ENCODE assay signal across 17 mouse cellular contexts in the genomic region with DNA sequence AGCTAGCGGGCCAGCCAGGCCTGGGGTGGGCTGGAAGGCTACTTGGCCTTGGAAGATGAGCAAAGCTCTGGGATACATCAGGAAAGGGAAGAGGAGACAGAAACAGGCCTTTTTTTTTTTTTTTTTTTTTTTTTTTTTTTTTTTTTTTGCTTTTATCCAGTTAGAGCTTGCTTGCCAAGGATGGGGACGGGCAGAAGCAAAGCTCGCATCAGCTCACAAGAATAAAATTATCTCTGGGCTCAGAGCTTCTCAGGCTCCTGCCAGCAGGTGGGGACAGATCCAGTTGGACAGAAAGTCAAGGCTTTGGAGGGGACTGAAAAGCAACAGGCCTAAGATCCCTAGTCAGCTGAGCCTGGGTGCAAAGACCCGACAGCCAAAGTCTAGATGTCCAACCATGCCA. TPM values are rescaled to one million over a fixed set of nuclear protein-coding genes. Genes with fewer than 3 reads are reported as not detected.
DNase-seq lines count a peak whose midpoint lies in the region; ATAC-seq and TF ChIP-seq lines count a peak whose summit lies in the region.
"Had no signal": no experiment of that assay in that cellular context is flagged by ENCODE, and none has a peak within 500 bp of the region (broad histone marks: within the 10 kb centered on the region; RNA-seq: fewer than 3 reads in every experiment).

No protein-coding gene starts in this region.

- no peak overlapping the region for H3K4me2 ChIP-seq in kidney, embryonic 15.5 days
- H3K4me2 ChIP-seq: forebrain, embryonic 12.5 days; liver, embryonic 12.5 days had no signal

- no peak overlapping the region for H3K9ac ChIP-seq in kidney, embryonic 15.5 days
- H3K9ac ChIP-seq: forebrain, embryonic 12.5 days; liver, embryonic 12.5 days had no signal

- H3K4me1 ChIP-seq in cerebellum, adult 2 months (ENCODE audit: control insufficient read depth, insufficient read depth, low read length): peaks cover 8% of the 10 kb centered on the region; the same call in 1 of the 2 replicates
- no peaks in the 10 kb centered on the region for H3K4me1 ChIP-seq in kidney, embryonic 15.5 days
- H3K4me1 ChIP-seq: forebrain, embryonic 12.5 days had no signal

- no peak overlapping the region for H3K27ac ChIP-seq in cerebellum, adult 2 months (ENCODE audit: insufficient read depth, low read length)
- H3K27ac ChIP-seq in kidney, embryonic 15.5 days: no peak overlapping the region
- H3K27ac ChIP-seq: forebrain, embryonic 12.5 days; liver, embryonic 12.5 days had no signal

- no peaks in the 10 kb centered on the region for H3K36me3 ChIP-seq in kidney, embryonic 15.5 days
- H3K36me3 ChIP-seq: forebrain, embryonic 12.5 days; liver, embryonic 12.5 days had no signal

- peak; percentile 27; the same call in 1 of the 2 replicates for TF ChIP-seq CTCF in cerebellum, adult 2 months (IDR thresholded peaks at IDR 0.05; ENCODE audit: borderline replicate concordance, insufficient read depth, low read depth, low read length)

- whole genome bisulfite sequencing in cerebellum, adult 2 months: 45% methylated on average over 4 of the region's 4 CpGs
- WGBS in kidney, embryonic 15.5 days: 81% methylated on average over 4 of the region's 4 CpGs

- no peak overlapping the region for H3K4me3 ChIP-seq in cerebellum, adult 2 months (replicated peaks; ENCODE audit: insufficient read depth, low read depth, low read length)
- no peak overlapping the region for H3K4me3 ChIP-seq in kidney, embryonic 15.5 days (replicated peaks)
- H3K4me3 ChIP-seq: forebrain, embryonic 12.5 days; liver, embryonic 12.5 days; myocyte had no signal

- no peak for TF ChIP-seq POLR2A in cerebellum, adult 2 months (IDR thresholded peaks at IDR 0.05; ENCODE audit: borderline replicate concordance, insufficient read depth, low read length)

- H3K9me3 ChIP-seq in kidney, embryonic 15.5 days (replicated peaks): no peaks in the 10 kb centered on the region
- H3K9me3 ChIP-seq: forebrain, embryonic 12.5 days; liver, embryonic 12.5 days had no signal

- no peak for ATAC-seq in kidney, embryonic 15.5 days (replicated peaks; ENCODE audit: low FRiP score)
- ATAC-seq: inflammation-experienced regulatory T-cells, adult 6 months; liver, embryonic 12.5 days had no signal

- 0 out of 2 replicates have a peak, but pooled peaks cover 1% of the 10 kb centered on the region for H3K27me3 ChIP-seq in cerebellum, adult 2 months (ENCODE audit: control insufficient read depth, insufficient read depth, low read length)
- H3K27me3 ChIP-seq in kidney, embryonic 15.5 days: no peaks in the 10 kb centered on the region
- H3K27me3 ChIP-seq: forebrain, embryonic 12.5 days; liver, embryonic 12.5 days had no signal

- peak; percentile 34 to 49 for DNase-seq in cerebellum, adult 2 months
- DNase-seq in cerebellum, adult 11-12 months: no peak
- peak; percentile 16 for DNase-seq in layer of hippocampus, adult 9-11 months
- DNase-seq in layer of hippocampus, adult 9-10 months (ENCODE audit: low spot score): no peak
- peak; percentile 70 for DNase-seq in testis, postnatal 10 days (ENCODE audit: low spot score)
- DNase-seq in testis, postnatal 14 days (ENCODE audit: low spot score): no peak
- DNase-seq in telencephalon, adult 2 months (ENCODE audit: low read depth, low spot score): peak; percentile 12
- DNase-seq: adrenal gland, postnatal 25 days; gastrocnemius, postnatal 10 days; heart, postnatal 4 days; kidney, postnatal 10 days; lung, postnatal 10 days had no signal

RNA-seq across cellular contexts. Expression of a gene that starts 32.9 kb away (rescaled TPM):
- 270 and 289 TPM in 2 replicates for polyA plus RNA-seq in cerebellum, adult 2 months (2012; rRNA removed)
- polyA plus RNA-seq in kidney, embryonic 15.5 days (2015; fragmentation: Nextera tagmentation; extraction: Ambion mirVana): 2.1 and 4.6 TPM in 2 replicates

RNA-seq across cellular contexts. Expression of a gene that starts 42.6 kb away (rescaled TPM):
- polyA plus RNA-seq in cerebellum, adult 2 months (2012; rRNA removed): 209 and 211 TPM in 2 replicates
- polyA plus RNA-seq in kidney, embryonic 15.5 days (2015; fragmentation: Nextera tagmentation; extraction: Ambion mirVana): 139 and 158 TPM in 2 replicates

Comparison
In these comparisons a context has a peak if more than half of its experiments do, and no peak if none do; other contexts are left out.
1. DNase-seq: peak in cerebellum, adult 2 months (2 of 2), layer of hippocampus, adult 9-11 months (single experiment), testis, postnatal 10 days (single experiment) and telencephalon, adult 2 months (single experiment); none in cerebellum, adult 11-12 months (single experiment), layer of hippocampus, adult 9-10 months (single experiment) and testis, postnatal 14 days (single experiment).
2. RNA of a gene that starts 32.9 kb away (polyA plus RNA-seq): 270 to 289 TPM in cerebellum, adult 2 months; 2.1 to 4.6 TPM in kidney, embryonic 15.5 days; every median in the first group is over 10 times any median in the second.